Mouse (Mus musculus): ENCODE measurements around the gene Pcyt1a. TPM values are rescaled to one million over a fixed set of nuclear protein-coding genes. Genes with fewer than 3 reads are reported as not detected.

The Pcyt1a gene
- polyA plus RNA-seq, 1 experiment: 14.3 TPM

DNA sequence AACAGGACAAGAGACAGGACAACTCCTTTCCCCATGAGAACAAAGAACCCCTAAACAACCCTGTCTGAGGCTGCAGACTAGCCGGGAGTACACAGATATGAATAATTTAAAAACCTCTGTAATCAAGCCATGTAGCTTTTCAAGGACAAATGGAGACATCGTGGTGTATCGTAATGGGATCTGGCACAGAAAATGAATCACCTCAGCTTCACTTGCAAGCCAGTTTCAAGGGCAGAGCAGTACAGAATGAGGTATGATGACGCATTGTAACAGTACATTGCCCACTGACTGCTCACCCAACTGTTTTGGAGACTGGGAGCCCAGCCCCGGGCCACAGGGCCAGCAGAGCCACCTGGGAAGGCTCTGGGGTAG lies 93.5 kb downstream of the Pcyt1a start:
- no peak for TF ChIP-seq CEBPB (IDR thresholded peaks at IDR 0.05; ENCODE audit: low read depth)
- TF ChIP-seq MAX (IDR thresholded peaks at IDR 0.05): no peak
- no peak for TF ChIP-seq CTCF (IDR thresholded peaks at IDR 0.05; ENCODE audit: control insufficient read depth, insufficient read depth, insufficient read length)
- TF ChIP-seq USF1 (IDR thresholded peaks at IDR 0.05; ENCODE audit: low read depth): no peak
- no peak for TF ChIP-seq MYOD1 (IDR thresholded peaks at IDR 0.05; ENCODE audit: control insufficient read depth, insufficient read length, low read depth)
- no peak for TF ChIP-seq FOSL1 (IDR thresholded peaks at IDR 0.05; ENCODE audit: insufficient read depth, low read length, poor library complexity, severe bottlenecking)
- TF ChIP-seq MYOG (IDR thresholded peaks at IDR 0.05; ENCODE audit: control insufficient read depth, extremely low read depth, insufficient read length): no peak
- H3K4me3 ChIP-seq (ENCODE audit: insufficient read depth, poor library complexity, severe bottlenecking): no peak overlapping the region
- H3ac ChIP-seq (ENCODE audit: control insufficient read depth, insufficient read length, low read depth): no peak overlapping the region

More for the DNA sequence above, 93.5 kb downstream of the Pcyt1a start:
- H3K79me2 ChIP-seq (ENCODE audit: control insufficient read depth, insufficient read depth): no peaks in the 10 kb centered on the region
- no peaks in the 10 kb centered on the region for H3K27me3 ChIP-seq (ENCODE audit: control insufficient read depth, insufficient read depth, insufficient read length)
- no peaks in the 10 kb centered on the region for H3K79me3 ChIP-seq (ENCODE audit: low read depth)
- no peaks in the 10 kb centered on the region for H3K36me3 ChIP-seq (ENCODE audit: control insufficient read depth, insufficient read depth)

Other genes starting within 250 kb of the Pcyt1a start
- gene Fbxo45, start 183.8 kb upstream of the Pcyt1a start, polyA plus RNA-seq (2012; fragmentation: generic; extraction: Trizol): 5.8 TPM
- 10.9 TPM for gene Wdr53, start 183.7 kb upstream of the Pcyt1a start, polyA plus RNA-seq (2012; fragmentation: generic; extraction: Trizol)
- gene Smco1, start 159.5 kb upstream of the Pcyt1a start, polyA plus RNA-seq (2012; fragmentation: generic; extraction: Trizol): not detected
- gene Rnf168, start 153.5 kb upstream of the Pcyt1a start, polyA plus RNA-seq (2012; fragmentation: generic; extraction: Trizol): 7.4 TPM
- 10.8 TPM for gene Ubxn7, start 98.7 kb upstream of the Pcyt1a start, polyA plus RNA-seq (2012; fragmentation: generic; extraction: Trizol)
- not detected for gene Tm4sf19, start 30.4 kb upstream of the Pcyt1a start, polyA plus RNA-seq (2012; fragmentation: generic; extraction: Trizol)
- 16.6 TPM for gene Tctex1d2, start 11.2 kb upstream of the Pcyt1a start, polyA plus RNA-seq (2012; fragmentation: generic; extraction: Trizol)
- gene Slc51a, start 57.0 kb downstream of the Pcyt1a start, polyA plus RNA-seq (2012; fragmentation: generic; extraction: Trizol): 0.14 TPM
- gene Zdhhc19, start 65.3 kb downstream of the Pcyt1a start, polyA plus RNA-seq (2012; fragmentation: generic; extraction: Trizol): not detected
- 25.1 TPM for gene Tfrc, start 178.0 kb downstream of the Pcyt1a start, polyA plus RNA-seq (2012; fragmentation: generic; extraction: Trizol)
- gene Tnk2, start 213.0 kb downstream of the Pcyt1a start, polyA plus RNA-seq (2012; fragmentation: generic; extraction: Trizol): 78.4 TPM

Data from C2C12 (cell line).